In genomic region chr14:105588391-105589163, GRCm38 (mm10) we compare ENCODE assay signal across 8 mouse cellular contexts.
DNase-seq lines count a peak whose midpoint lies in the region; ATAC-seq lines count a peak whose summit lies in the region.
"Had no signal": no experiment of that assay in that cellular context is flagged by ENCODE, and none has a peak within 500 bp of the region (broad histone marks: within the 10 kb centered on the region; RNA-seq: fewer than 3 reads in every experiment).

No protein-coding gene starts in this region.

- peaks cover 14% of the 10 kb centered on the region for H3K4me1 ChIP-seq in midbrain, embryonic 12.5 days

- no peaks in the 10 kb centered on the region for H3K36me3 ChIP-seq in midbrain, embryonic 12.5 days

- 61% methylated on average over 15 of the region's 15 CpGs for WGBS in midbrain, embryonic 12.5 days

- DNase-seq in adipocyte (ENCODE audit: low spot score): peak; percentile 65
- peak; percentile 31 for DNase-seq in cerebellum, adult 8-10 months
- peak; percentile 69 to 78 for DNase-seq in frontal cortex, adult 2 months (ENCODE audit: extremely low spot score in 1 of 2, low spot score in 1 of 2)
- peak; percentile 73 to 85 for DNase-seq in layer of hippocampus, adult 8-10 months (ENCODE audit: low spot score in 2 of 2)
- no peak for DNase-seq in spleen, postnatal 14 days (ENCODE audit: low spot score in 2 of 2)

- H3K9ac ChIP-seq in midbrain, embryonic 12.5 days (replicated peaks): no peak overlapping the region

- H3K27ac ChIP-seq in midbrain, embryonic 12.5 days (replicated peaks): peak overlapping the region; percentile 58
- H3K27ac ChIP-seq: macrophage had no signal

- H3K4me2 ChIP-seq in midbrain, embryonic 12.5 days (replicated peaks): no peak overlapping the region

- ATAC-seq in midbrain, embryonic 12.5 days (ENCODE audit: low FRiP score, low read depth): peak; percentile 93
- no peak for ATAC-seq in CD4-positive, CD25-positive, alpha-beta regulatory T cell, adult 4 months

- no peaks in the 10 kb centered on the region for H3K27me3 ChIP-seq in midbrain, embryonic 12.5 days

- no peak overlapping the region for H3K4me3 ChIP-seq in midbrain, embryonic 12.5 days

- H3K9me3 ChIP-seq in midbrain, embryonic 12.5 days: no peaks in the 10 kb centered on the region

Comparison
In these comparisons a context has a peak if more than half of its experiments do, and no peak if none do; other contexts are left out.
1. DNase-seq: peak in adipocyte (single experiment), cerebellum, adult 8-10 months (single experiment), frontal cortex, adult 2 months (2 of 2) and layer of hippocampus, adult 8-10 months (2 of 2); none in spleen, postnatal 14 days (0 of 2).